Comparison of ENCODE assay signal across 22 mouse cellular contexts in genomic region chr1:158875487-158875886, GRCm38 (mm10).
"Had no signal": no experiment of that assay in that cellular context is flagged by ENCODE, and none has a peak within 500 bp of the region (broad histone marks: within the 10 kb centered on the region; RNA-seq: fewer than 3 reads in every experiment).

No protein-coding gene starts in this region.

- H3K9ac ChIP-seq: heart, embryonic 13.5 days; heart, embryonic 15.5 days; hindbrain, embryonic 13.5 days; hindbrain, embryonic 15.5 days; limb, embryonic 12.5 days had no signal

- ATAC-seq: hindbrain, postnatal 0 days; intestine, embryonic 16.5 days had no signal

- DNase-seq: gastrocnemius, postnatal 14 days; heart, adult 11 months; heart, adult 2 months; heart, postnatal 36 days; kidney, adult 11 months; kidney, adult 8-10 months; kidney, postnatal 10 days; kidney, postnatal 25 days; kidney, postnatal 4 days; liver had no signal

- H3K27me3 ChIP-seq: heart, embryonic 13.5 days; heart, embryonic 15.5 days; hindbrain, embryonic 13.5 days; hindbrain, embryonic 15.5 days; limb, embryonic 12.5 days had no signal

- H3K4me1 ChIP-seq: heart, embryonic 13.5 days; heart, embryonic 15.5 days; hindbrain, embryonic 13.5 days; hindbrain, embryonic 15.5 days; limb, embryonic 10.5 days; limb, embryonic 12.5 days had no signal

- H3K9me3 ChIP-seq: heart, embryonic 13.5 days; heart, embryonic 15.5 days; hindbrain, embryonic 13.5 days; hindbrain, embryonic 15.5 days; limb, embryonic 10.5 days; limb, embryonic 12.5 days had no signal

- H3K27ac ChIP-seq: heart, adult 2 months; heart, embryonic 13.5 days; heart, embryonic 15.5 days; hindbrain, embryonic 13.5 days; hindbrain, embryonic 15.5 days; hindbrain, postnatal 0 days; layer of hippocampus, adult 2 months; left cerebral cortex, adult 2 months; limb, embryonic 10.5 days; limb, embryonic 12.5 days had no signal

- H3K4me2 ChIP-seq: heart, embryonic 11.5 days; heart, embryonic 13.5 days; heart, embryonic 15.5 days; hindbrain, embryonic 13.5 days; hindbrain, embryonic 15.5 days; limb, embryonic 12.5 days; liver, embryonic 11.5 days had no signal

- H3K36me3 ChIP-seq: heart, embryonic 13.5 days; heart, embryonic 15.5 days; hindbrain, embryonic 13.5 days; hindbrain, embryonic 15.5 days; limb, embryonic 10.5 days; limb, embryonic 12.5 days had no signal

- H3K4me3 ChIP-seq: heart, adult 2 months; heart, embryonic 13.5 days; heart, embryonic 15.5 days; hindbrain, embryonic 13.5 days; hindbrain, embryonic 15.5 days; layer of hippocampus, adult 2 months; left cerebral cortex, adult 2 months; limb, embryonic 10.5 days; limb, embryonic 12.5 days had no signal
